Mouse (Mus musculus) v-Abl transformed pro-B cells (cell line): ENCODE measurements around the gene Ppil1.
"Not testable (repeated sequence)": the region's sequence is repeated elsewhere in the genome, so short reads cannot be mapped to it uniquely, and the experiment has no call there.

Source experiments
- in situ Hi-C, 2 experiments: fragments of 400-800 bp; cut with MboI; formaldehyde crosslinking; loops; one replicate each; pipeline ENCODE4 v1.15.1; 2025; ENCODE audit not compliant: unreplicated experiment in 2 of 2

Gene Ppil1

DNA sequence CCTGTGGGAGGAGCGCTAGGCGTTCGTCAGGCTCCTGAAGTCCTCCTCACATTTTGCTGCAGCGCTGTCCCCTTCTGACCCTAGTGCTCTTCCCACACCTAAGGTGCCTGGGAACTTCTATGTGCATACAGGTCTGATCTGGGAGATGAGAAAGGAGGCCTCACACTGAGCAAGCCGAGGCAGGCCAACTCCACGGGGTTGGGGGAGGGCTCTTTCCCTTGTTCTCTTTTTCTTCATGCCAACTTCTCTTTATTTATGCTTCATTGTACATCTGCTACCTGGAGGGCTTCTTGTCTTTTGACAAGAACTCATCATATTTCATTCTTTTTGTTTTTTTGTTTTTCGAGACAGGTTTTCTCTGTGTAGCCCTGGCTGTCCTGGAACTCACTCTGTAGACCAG, 27.8 kb upstream of the Ppil1 start:
- in situ Hi-C loops, result no loop called here

GRCm38 (mm10) chr17:29282216-29282952, 18.4 kb upstream of the Ppil1 start:
- in situ Hi-C loops, result no loop called here

GRCm38 (mm10) chr17:29281541-29281940, 17.6 kb upstream of the Ppil1 start:
- in situ Hi-C loops, result no loop called here

- in situ Hi-C loops, result no loop called here
Observed at GRCm38 (mm10) chr17:29280422-29280821, 16.4 kb upstream of the Ppil1 start.

DNA sequence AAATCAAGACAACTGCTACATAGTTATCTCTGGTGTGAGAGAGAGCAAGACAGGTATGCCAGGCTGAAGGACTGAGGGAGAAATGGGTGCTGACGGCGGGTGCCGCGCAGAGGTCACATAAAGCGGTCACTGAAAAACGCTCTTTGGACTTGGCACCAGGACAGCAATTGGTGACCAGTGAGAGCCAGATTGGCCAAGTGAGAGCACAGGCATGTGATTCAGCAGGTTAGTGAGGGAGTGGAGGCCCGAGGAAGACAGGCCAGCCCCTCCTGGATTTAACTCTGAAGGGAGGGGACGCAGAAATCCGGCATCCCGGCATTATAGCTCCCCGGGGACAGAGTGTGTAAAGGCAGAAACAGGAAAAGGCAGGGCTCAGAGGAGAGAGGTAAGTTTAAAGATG, 9.9 kb upstream of the Ppil1 start:
- in situ Hi-C loops, result no loop called here

DNA sequence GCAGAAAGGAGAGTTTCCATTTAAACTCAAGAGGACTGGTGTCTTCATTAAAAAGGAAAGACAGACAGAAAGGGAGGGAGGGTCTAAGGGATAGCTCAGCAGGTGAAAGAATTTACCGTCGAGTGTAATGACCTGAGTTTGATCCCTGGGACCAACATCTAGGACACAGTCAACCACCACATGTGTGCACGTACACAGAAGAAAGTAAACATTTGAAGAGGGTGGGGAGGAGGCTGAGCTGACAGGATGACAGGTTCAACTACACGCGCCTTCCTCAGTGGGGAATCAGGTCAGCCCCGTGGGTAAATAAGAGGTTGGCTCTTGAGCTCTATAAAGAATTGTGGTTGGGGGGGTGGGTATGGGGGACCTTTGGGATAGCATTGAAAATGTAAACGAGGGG, 9.2 kb upstream of the Ppil1 start:
- in situ Hi-C loops, result no loop called here

GRCm38 (mm10) chr17:29270148-29270698, 6.2 kb upstream of the Ppil1 start:
- in situ Hi-C loops, result no loop called here

DNA sequence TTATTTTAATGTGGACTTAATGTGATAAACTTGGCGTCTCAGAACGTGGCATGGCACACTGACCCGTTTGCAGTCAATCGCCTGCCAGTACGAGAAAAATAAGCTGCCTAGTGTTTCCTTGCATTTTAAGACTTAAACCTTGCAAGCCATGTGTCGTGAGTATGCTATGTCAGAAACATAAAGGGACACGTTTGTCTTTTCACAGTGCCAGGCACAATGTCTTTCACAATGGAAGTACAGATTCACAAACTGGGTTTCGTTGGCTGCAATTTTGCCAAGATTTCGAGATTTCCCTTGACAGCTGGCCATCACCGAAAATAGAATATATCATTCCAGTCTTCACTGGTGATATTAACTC, 5.3 kb upstream of the Ppil1 start:
- in situ Hi-C loops, result no loop called here

DNA sequence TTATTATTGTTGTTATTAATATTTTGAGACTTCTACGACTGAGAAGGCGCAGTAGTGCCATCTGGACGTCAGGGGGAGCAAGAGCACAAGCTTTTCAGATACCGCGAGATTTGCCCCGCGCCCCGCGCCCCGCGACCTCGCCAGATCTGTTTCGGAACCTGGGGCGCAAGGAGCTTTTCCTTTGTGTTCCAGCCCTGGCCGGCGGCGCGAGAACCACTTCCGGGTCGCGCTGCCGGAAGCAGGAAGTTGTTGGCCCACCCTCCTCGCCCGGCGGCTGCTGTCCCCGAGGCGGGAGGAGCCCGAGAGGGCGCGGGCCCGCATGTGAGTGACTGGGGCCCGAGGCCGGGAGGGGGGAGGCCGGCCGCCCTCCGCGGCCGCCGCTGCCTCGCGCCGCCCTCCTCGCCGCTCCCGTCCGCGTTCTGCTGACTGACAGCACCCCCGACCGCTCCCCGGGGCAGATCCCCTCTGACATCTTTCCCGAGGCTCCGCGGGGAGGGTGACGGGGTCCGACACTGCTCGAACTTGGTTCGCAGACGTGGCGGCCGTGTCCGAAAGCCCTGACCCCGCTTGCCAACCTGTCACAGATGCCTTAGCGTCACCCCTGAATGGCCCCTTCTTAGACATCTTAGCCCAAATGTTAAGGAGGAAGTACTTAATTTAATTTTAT, 4.8 kb upstream of the Ppil1 start, which contains the start of gene BC004004:
BC004004 (plus strand) TSS at position 107 of the 667 bp plus-strand sequence.
- in situ Hi-C loops, result no loop called here

- in situ Hi-C loops, result no loop called here
Observed at GRCm38 (mm10) chr17:29267931-29268681, 4.1 kb upstream of the Ppil1 start.

DNA sequence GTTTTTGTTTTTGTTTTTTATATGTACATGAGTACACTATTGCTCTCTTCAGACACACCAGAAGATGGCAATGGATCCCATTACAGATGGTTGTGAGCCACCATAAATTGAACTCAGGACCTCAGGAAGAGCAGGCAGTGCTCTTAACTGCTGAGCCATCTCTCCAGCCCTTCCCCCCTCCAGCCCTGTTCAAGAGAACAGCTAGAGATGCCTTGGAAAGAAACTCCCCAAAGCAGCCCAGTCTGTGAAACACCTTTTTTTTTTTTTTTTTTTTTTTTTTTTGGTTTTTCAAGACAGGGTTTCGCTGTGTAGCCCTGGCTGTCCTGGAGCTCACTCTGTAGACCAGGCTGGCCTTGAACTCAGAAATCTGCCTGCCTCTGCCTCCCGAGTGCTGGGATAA, 3.1 kb upstream of the Ppil1 start:
- in situ Hi-C loops, result not testable (repeated sequence)

DNA sequence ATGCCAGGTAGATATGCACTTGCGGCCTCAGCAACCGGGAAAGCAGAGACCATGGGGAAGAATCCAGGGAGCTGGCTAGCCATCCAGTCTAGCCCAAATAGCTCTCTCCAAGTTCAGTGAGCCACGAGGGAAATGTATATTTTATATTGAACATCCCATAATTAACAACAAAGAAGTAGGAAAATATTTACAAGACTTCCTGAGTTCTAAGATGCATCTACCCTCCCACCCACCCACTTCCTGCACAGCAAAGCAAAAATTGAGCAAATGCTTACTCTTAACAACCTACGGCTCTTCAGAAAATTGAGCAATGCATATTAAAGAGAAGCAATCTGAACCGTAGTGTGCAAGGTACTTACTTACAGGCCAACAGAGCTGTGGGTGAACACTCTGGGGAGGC, 774 bp upstream of the Ppil1 start:
- in situ Hi-C loops, result loop anchor here (5.0 kb wide), 4 partner anchors 38 to 253 kb away; no protein-coding TSS in a partner anchor

- in situ Hi-C loops, result loop anchor here (5.0 kb wide), 4 partner anchors 39 to 254 kb away; no protein-coding TSS in a partner anchor
Observed at GRCm38 (mm10) chr17:29263417-29263816, 569 bp downstream of the Ppil1 start.

- in situ Hi-C loops, result loop anchor here (5.0 kb wide), 4 partner anchors 40 to 255 kb away; no protein-coding TSS in a partner anchor
Observed at GRCm38 (mm10) chr17:29262259-29262649, 1.7 kb downstream of the Ppil1 start.

DNA sequence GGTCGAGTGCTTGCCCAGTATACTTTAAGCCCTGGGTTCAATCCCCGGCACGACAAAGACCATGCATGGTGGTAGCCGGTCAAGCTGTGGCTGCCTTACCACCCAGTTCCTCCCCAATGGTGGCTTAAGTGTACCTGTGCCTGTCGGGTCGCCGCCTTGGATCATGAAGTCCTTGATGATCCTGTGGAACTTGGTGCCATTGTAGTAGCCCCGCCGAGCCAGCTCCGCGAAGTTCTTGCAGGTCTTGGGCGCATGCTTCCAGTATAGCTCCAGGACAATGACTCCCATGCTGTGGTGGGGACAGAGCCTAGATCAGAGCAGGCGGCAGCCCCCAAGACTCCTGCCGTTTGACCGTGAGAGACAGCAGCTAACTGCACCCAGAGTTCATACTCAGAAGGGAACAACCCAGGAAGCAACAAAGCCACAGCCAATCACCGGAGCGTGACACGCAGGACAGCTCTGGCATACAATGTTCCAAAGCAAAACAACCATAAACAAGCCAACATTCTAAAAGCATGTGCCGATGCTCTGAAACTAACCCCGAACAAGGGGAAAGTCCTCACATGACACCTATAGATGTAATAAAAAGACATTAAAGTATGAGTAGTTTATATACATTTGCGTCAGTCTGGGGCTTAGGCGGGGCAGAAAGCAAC, 2.3 kb downstream of the Ppil1 start:
- in situ Hi-C loops, result loop anchor here (5.0 kb wide), 4 partner anchors 41 to 256 kb away; no protein-coding TSS in a partner anchor

- in situ Hi-C loops, result loop anchor here (5.0 kb wide), 4 partner anchors 42 to 257 kb away; no protein-coding TSS in a partner anchor
Observed at GRCm38 (mm10) chr17:29260501-29260900, 3.5 kb downstream of the Ppil1 start.

DNA sequence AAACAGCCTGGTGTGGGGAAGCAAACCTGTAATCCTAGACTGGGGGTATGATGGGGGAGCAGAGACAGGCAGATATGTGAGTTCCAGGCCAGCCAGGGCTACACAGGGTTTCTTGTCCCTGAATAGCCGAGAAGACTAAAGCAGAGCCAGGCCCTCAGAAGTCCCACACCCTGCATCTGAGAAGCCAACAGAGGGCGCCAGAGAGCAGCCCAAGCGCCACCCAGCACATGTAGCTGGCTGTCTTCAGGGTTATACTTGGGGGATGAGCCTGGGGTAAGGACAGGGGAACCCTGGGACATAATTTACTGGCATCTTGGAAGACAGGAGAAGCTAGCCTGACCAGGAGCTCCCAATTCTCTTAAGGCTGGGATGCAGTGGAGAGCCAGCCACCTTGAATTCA, 4.5 kb downstream of the Ppil1 start:
- in situ Hi-C loops, result no loop called here

- in situ Hi-C loops, result no loop called here
Observed at GRCm38 (mm10) chr17:29258921-29259320, 5.1 kb downstream of the Ppil1 start.

- in situ Hi-C loops, result no loop called here
Observed at GRCm38 (mm10) chr17:29258025-29258558, 5.9 kb downstream of the Ppil1 start.

DNA sequence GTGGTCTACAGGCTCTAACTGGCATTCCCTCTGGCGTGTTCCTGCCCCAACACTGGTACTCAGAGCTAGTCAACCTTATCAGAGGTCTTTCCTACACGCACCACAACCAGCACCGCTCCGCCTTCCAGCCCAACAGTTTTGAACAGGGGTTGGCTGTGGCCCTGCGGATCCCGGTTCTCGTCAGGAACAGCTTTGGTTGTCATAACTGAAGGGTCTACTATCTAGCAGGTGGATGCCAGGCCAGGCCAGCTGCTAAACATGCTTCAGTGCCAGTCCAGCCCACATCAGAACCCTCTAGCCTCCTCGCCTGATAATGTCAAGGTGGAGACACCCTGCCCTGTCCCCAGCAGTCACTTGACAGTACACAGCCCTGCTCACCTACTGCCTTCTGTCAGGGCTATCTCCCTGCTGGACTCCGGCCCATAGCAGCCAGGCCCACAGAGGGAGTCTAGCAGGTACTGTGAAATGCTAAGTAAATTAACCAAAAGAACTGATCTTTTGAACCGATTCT, 6.9 kb downstream of the Ppil1 start:
- in situ Hi-C loops, result no loop called here
